Mouse (Mus musculus): Measurements from ENCODE around the gene Vmn1r20.
"Not testable (repeated sequence)": the region's sequence is repeated elsewhere in the genome, so short reads cannot be mapped to it uniquely, and the experiment has no call there.

Vmn1r20 gene

GRCm38 (mm10) chr6:57428630-57429029 is at the start of gene Vmn1r20:
Vmn1r20 (plus strand) TSS chr6:57428930.
- no peak for DNase-seq (ENCODE audit: low spot score)

- DNase-seq (ENCODE audit: low spot score), result no peak
Measured at GRCm38 (mm10) chr6:57395683-57396082, 33.0 kb upstream of the Vmn1r20 start, which contains the start of gene Vmn1r18. Vmn1r18 (minus strand) TSS chr6:57395783.

GRCm38 (mm10) chr6:57403480-57403879 is 25.2 kb upstream of the Vmn1r20 start, which contains the start of gene Vmn1r19:
Vmn1r19 (plus strand) TSS chr6:57403780.
- not testable (repeated sequence) for DNase-seq (ENCODE audit: low spot score)

GRCm38 (mm10) chr6:57431196-57431595 is 2.5 kb downstream of the Vmn1r20 start:
- DNase-seq (ENCODE audit: low spot score), result no peak

- not testable (repeated sequence) for DNase-seq (ENCODE audit: low spot score)
Measured at GRCm38 (mm10) chr6:57468161-57468560, 39.4 kb downstream of the Vmn1r20 start.

All from spleen, adult 12 weeks (tissue).